Mouse (Mus musculus) stomach, postnatal 0 days (tissue): ENCODE measurements around the gene Stk38l.
A peak's percentile ranks its signal among the peaks of the same experiment; 100 is the strongest.

Source experiments
- CTCF ChIP-seq: IDR thresholded peaks from 2 replicates; pipeline ENCODE4 v1.5.1; 2016; ENCODE audit warnings: antibody characterized with exemption, low read depth, mild to moderate bottlenecking, moderate library complexity
- EP300 ChIP-seq: optimal IDR thresholded peaks from 2 replicates; pipeline ENCODE3; 2016; ENCODE audit warnings: antibody characterized with exemption

GRCm38 (mm10) chr6:146760736-146761135 is 35.9 kb downstream of the Stk38l start:
- TF ChIP-seq CTCF (peak; percentile 43), EP300 (no peak)
